Mouse (Mus musculus) liver, adult 2 months (tissue): ENCODE data around the gene Gm27021.

ENCODE experiments used
- CTCF ChIP-seq: fragments of 200-500 bp; IDR thresholded peaks from 2 replicates; pipeline ENCODE4 v1.5.1; 2011; ENCODE audit warnings: low read depth, low read length, control low read depth
- POLR2A ChIP-seq: fragments of 200-500 bp; IDR thresholded peaks from 2 replicates; pipeline ENCODE4 v1.6.1; 2011; ENCODE audit warnings: low read length, control low read depth; ENCODE audit not compliant: insufficient read depth; ENCODE audit errors: extremely low read depth

DNA sequence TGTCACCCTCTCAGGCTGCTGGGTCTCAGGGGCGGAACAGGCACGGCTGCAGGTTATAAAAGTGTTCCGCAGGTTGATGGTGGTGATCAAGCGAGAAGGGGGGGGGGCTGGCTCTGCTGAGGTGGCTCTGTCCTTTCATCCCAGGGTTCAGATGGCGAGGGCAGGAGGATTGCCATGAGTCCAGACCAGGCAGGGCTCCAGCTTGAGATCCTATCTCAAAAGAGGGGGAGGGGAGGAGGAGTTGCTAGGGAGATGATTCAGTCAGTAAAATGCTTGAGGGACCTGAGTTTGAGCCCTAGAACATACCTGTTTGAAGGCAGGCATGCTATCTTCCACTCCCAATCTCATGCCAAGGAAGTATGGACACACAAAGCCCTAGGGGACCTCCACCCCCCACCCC, 107.3 kb downstream of the Gm27021 start:
- TF ChIP-seq POLR2A (no peak), CTCF (no peak)
